Mouse (Mus musculus): ENCODE results near the gene H2al1i. TPM values are rescaled to one million over a fixed set of nuclear protein-coding genes. Genes with fewer than 3 reads are reported as not detected.

Gene H2al1i
- polyA plus RNA-seq (2015; fragmentation: Nextera tagmentation; extraction: Ambion mirVana), result not detected in 2 replicates

GRCm38 (mm10) chrX:11324359-11324758 is at the start of gene H2al1i:
H2al1i (plus strand) TSS chrX:11324659.

GRCm38 (mm10) chrX:11298957-11299356 is 25.5 kb upstream of the H2al1i start, which contains the start of gene H2al1a:
H2al1a (plus strand) TSS chrX:11299257.

GRCm38 (mm10) chrX:11302132-11302531 is 22.3 kb upstream of the H2al1i start, which contains the start of gene H2al1b:
H2al1b (plus strand) TSS chrX:11302432.

GRCm38 (mm10) chrX:11305355-11305754 is 19.1 kb upstream of the H2al1i start, which contains the start of gene H2al1c:
H2al1c (plus strand) TSS chrX:11305655.

GRCm38 (mm10) chrX:11308524-11308923 is 15.9 kb upstream of the H2al1i start, which contains the start of gene H2al1d:
H2al1d (plus strand) TSS chrX:11308824.

GRCm38 (mm10) chrX:11311634-11312033 is 12.8 kb upstream of the H2al1i start, which contains the start of gene H2al1e:
H2al1e (plus strand) TSS chrX:11311934.

GRCm38 (mm10) chrX:11314858-11315257 is 9.6 kb upstream of the H2al1i start, which contains the start of gene H2al1f:
H2al1f (plus strand) TSS chrX:11315158.

GRCm38 (mm10) chrX:11317956-11318355 is 6.5 kb upstream of the H2al1i start, which contains the start of gene H2al1g:
H2al1g (plus strand) TSS chrX:11318256.

GRCm38 (mm10) chrX:11321192-11321591 is 3.3 kb upstream of the H2al1i start, which contains the start of gene H2al1h:
H2al1h (plus strand) TSS chrX:11321492.

GRCm38 (mm10) chrX:11327522-11327921 is 3.1 kb downstream of the H2al1i start, which contains the start of gene H2al1j:
H2al1j (plus strand) TSS chrX:11327822.

Other genes starting within 250 kb of the H2al1i start
- not detected in 2 replicates for gene H2al1a, start 25.4 kb upstream of the H2al1i start, polyA plus RNA-seq (2015; fragmentation: Nextera tagmentation; extraction: Ambion mirVana)
- gene H2al1b, start 22.2 kb upstream of the H2al1i start, polyA plus RNA-seq (2015; fragmentation: Nextera tagmentation; extraction: Ambion mirVana), result not detected in 2 replicates
- not detected in 2 replicates for gene H2al1c, start 19.0 kb upstream of the H2al1i start, polyA plus RNA-seq (2015; fragmentation: Nextera tagmentation; extraction: Ambion mirVana)
- not detected in 2 replicates for gene H2al1d, start 15.8 kb upstream of the H2al1i start, polyA plus RNA-seq (2015; fragmentation: Nextera tagmentation; extraction: Ambion mirVana)
- not detected in 2 replicates for gene H2al1e, start 12.7 kb upstream of the H2al1i start, polyA plus RNA-seq (2015; fragmentation: Nextera tagmentation; extraction: Ambion mirVana)
- not detected in 2 replicates for gene H2al1f, start 9.5 kb upstream of the H2al1i start, polyA plus RNA-seq (2015; fragmentation: Nextera tagmentation; extraction: Ambion mirVana)
- gene H2al1g, start 6.4 kb upstream of the H2al1i start, polyA plus RNA-seq (2015; fragmentation: Nextera tagmentation; extraction: Ambion mirVana), result not detected in 2 replicates
- not detected in 2 replicates for gene H2al1h, start 3.2 kb upstream of the H2al1i start, polyA plus RNA-seq (2015; fragmentation: Nextera tagmentation; extraction: Ambion mirVana)
- gene H2al1j, start 3.2 kb downstream of the H2al1i start, polyA plus RNA-seq (2015; fragmentation: Nextera tagmentation; extraction: Ambion mirVana), result not detected in 2 replicates